Mouse (Mus musculus): ENCODE measurements around the gene Nacc2.
A peak's percentile ranks its signal among the peaks of the same experiment; 100 is the strongest.

Gene Nacc2

GRCm38 (mm10) chr2:26139034-26139544 lies 16.1 kb upstream of the Nacc2 start:
- no peak for DNase-seq

- no peak for DNase-seq
Observed at GRCm38 (mm10) chr2:26138252-26139033, 15.4 kb upstream of the Nacc2 start.

- DNase-seq: no peak
Observed at GRCm38 (mm10) chr2:26134591-26134990, 11.6 kb upstream of the Nacc2 start.

- DNase-seq: peak; percentile 92
Observed at GRCm38 (mm10) chr2:26132628-26133551, 9.9 kb upstream of the Nacc2 start.

- no peak for DNase-seq
Observed at GRCm38 (mm10) chr2:26131327-26131726, 8.3 kb upstream of the Nacc2 start.

GRCm38 (mm10) chr2:26129962-26130361 lies 6.9 kb upstream of the Nacc2 start:
- DNase-seq: no peak

GRCm38 (mm10) chr2:26129346-26129745 lies 6.3 kb upstream of the Nacc2 start:
- no peak for DNase-seq

- DNase-seq: peak; percentile 53
Observed at GRCm38 (mm10) chr2:26122171-26123078, 595 bp downstream of the Nacc2 start.

- DNase-seq: no peak
Observed at GRCm38 (mm10) chr2:26121541-26122083, 1.4 kb downstream of the Nacc2 start.

GRCm38 (mm10) chr2:26119626-26120025 lies 3.4 kb downstream of the Nacc2 start:
- no peak for DNase-seq

GRCm38 (mm10) chr2:26119310-26119592 lies 3.8 kb downstream of the Nacc2 start:
- no peak for DNase-seq

- DNase-seq: no peak
Observed at GRCm38 (mm10) chr2:26118584-26119309, 4.3 kb downstream of the Nacc2 start.

GRCm38 (mm10) chr2:26117580-26117979 lies 5.4 kb downstream of the Nacc2 start:
- DNase-seq: no peak

- no peak for DNase-seq
Observed at GRCm38 (mm10) chr2:26116550-26116949, 6.5 kb downstream of the Nacc2 start.

- DNase-seq: no peak
Observed at GRCm38 (mm10) chr2:26115215-26115614, 7.8 kb downstream of the Nacc2 start.

GRCm38 (mm10) chr2:26108237-26108636 lies 14.8 kb downstream of the Nacc2 start:
- no peak for DNase-seq

GRCm38 (mm10) chr2:26107011-26107410 lies 16.0 kb downstream of the Nacc2 start:
- no peak for DNase-seq

- no peak for DNase-seq
Observed at GRCm38 (mm10) chr2:26106233-26106632, 16.8 kb downstream of the Nacc2 start.

GRCm38 (mm10) chr2:26100296-26100695 lies 22.7 kb downstream of the Nacc2 start:
- no peak for DNase-seq

- no peak for DNase-seq
Observed at GRCm38 (mm10) chr2:26099851-26100250, 23.2 kb downstream of the Nacc2 start.

GRCm38 (mm10) chr2:26099260-26099659 lies 23.8 kb downstream of the Nacc2 start:
- DNase-seq: no peak

- DNase-seq: no peak
Observed at GRCm38 (mm10) chr2:26093897-26094296, 29.1 kb downstream of the Nacc2 start.
